In the genomic region with DNA sequence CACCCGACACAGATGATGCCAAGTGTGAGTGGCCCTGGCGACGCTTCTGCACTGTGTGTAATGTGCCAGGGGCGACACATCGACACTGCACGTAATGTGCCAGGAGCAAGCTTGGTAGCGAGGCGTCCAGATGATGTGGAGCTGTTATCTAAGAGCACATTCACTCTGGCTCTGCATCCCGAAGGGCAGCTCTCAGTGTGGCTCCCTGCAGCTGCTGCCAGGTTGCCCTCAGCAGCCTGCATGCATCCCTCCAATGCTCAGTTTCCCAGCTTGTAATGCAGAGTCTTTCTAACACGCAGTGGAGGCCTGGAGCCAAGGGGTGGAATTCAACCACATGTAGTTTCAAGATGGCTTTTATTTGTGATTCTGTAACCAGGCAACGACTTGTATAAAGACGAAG, we compare ENCODE assay signal across 15 mouse cellular contexts. TPM values are rescaled to one million over a fixed set of nuclear protein-coding genes. Genes with fewer than 3 reads are reported as not detected.
A peak's percentile ranks its signal among the peaks of the same experiment; 100 is the strongest.
DNase-seq lines count a peak whose midpoint lies in the region; ATAC-seq lines count a peak whose summit lies in the region.
"Had no signal": no experiment of that assay in that cellular context is flagged by ENCODE, and none has a peak within 500 bp of the region (broad histone marks: within the 10 kb centered on the region; RNA-seq: fewer than 3 reads in every experiment).

No protein-coding gene starts in this region.

- no peaks in the 10 kb centered on the region for H3K36me3 ChIP-seq in embryonic facial prominence, embryonic 14.5 days (ENCODE audit: control insufficient read depth, insufficient read depth, low read length)
- H3K36me3 ChIP-seq in embryonic facial prominence, embryonic 10.5 days (replicated peaks) = no peaks in the 10 kb centered on the region
- H3K36me3 ChIP-seq: heart, embryonic 15.5 days; liver, embryonic 15.5 days had no signal

- no peak overlapping the region for H3K27ac ChIP-seq in embryonic facial prominence, embryonic 14.5 days (replicated peaks; ENCODE audit: low read depth, low read length)
- no peak overlapping the region for H3K27ac ChIP-seq in embryonic facial prominence, embryonic 10.5 days (replicated peaks)
- H3K27ac ChIP-seq: heart, embryonic 15.5 days; liver, embryonic 15.5 days had no signal

- peak; percentile 10; the same call in 1 of the 2 replicates for ATAC-seq in embryonic facial prominence, embryonic 14.5 days (ENCODE audit: low read depth)

- 0 out of 2 replicates have a peak overlapping the region, but pooled peaks have one; percentile 7 for H3K9ac ChIP-seq in embryonic facial prominence, embryonic 14.5 days (ENCODE audit: low read depth, low read length)
- H3K9ac ChIP-seq: heart, embryonic 15.5 days; liver, embryonic 15.5 days had no signal

- intact Hi-C loops in left cerebral cortex, postnatal 10 days (cut with DNase I) = loop anchor here (10.0 kb wide), 1 partner anchor 80 kb away; no protein-coding TSS in a partner anchor

- no peak overlapping the region for H3K4me2 ChIP-seq in embryonic facial prominence, embryonic 14.5 days (ENCODE audit: low read depth, low read length)
- H3K4me2 ChIP-seq: heart, embryonic 15.5 days; liver, embryonic 15.5 days had no signal

- DNase-seq in embryonic facial prominence, embryonic 14.5 days (ENCODE audit: low spot score) = peak; percentile 39
- DNase-seq in embryonic facial prominence, embryonic 10.5 days (ENCODE audit: low spot score) = no peak
- peak; percentile 32 to 63 for DNase-seq in left cerebral cortex, postnatal 10 days (ENCODE audit: extremely low spot score in 1 of 2, low spot score in 2 of 2)
- DNase-seq in left cerebral cortex, adult 9 months (ENCODE audit: low spot score in 2 of 2) = no peak
- DNase-seq in right cerebral cortex, postnatal 10 days (ENCODE audit: low spot score in 2 of 2) = peak; percentile 72 to 76
- DNase-seq in right cerebral cortex, adult 2 months (ENCODE audit: low spot score in 2 of 2) = no peak
- no peak for DNase-seq in kidney, adult 18-20 months
- no peak for DNase-seq in B cell, adult 2 months
- DNase-seq: adrenal gland, postnatal 25 days; cerebellum, adult 18-20 months; gastrocnemius, postnatal 14 days had no signal

- H3K27me3 ChIP-seq in embryonic facial prominence, embryonic 14.5 days (replicated peaks; ENCODE audit: control insufficient read depth, insufficient read depth, low read length) = no peaks in the 10 kb centered on the region
- no peaks in the 10 kb centered on the region for H3K27me3 ChIP-seq in embryonic facial prominence, embryonic 10.5 days (replicated peaks; ENCODE audit: low read depth, poor library complexity, severe bottlenecking)
- H3K27me3 ChIP-seq: liver, embryonic 15.5 days had no signal

- H3K9me3 ChIP-seq in embryonic facial prominence, embryonic 14.5 days (ENCODE audit: control insufficient read depth, low read length) = no peaks in the 10 kb centered on the region
- H3K9me3 ChIP-seq in embryonic facial prominence, embryonic 10.5 days = no peaks in the 10 kb centered on the region
- H3K9me3 ChIP-seq: heart, embryonic 15.5 days; liver, embryonic 15.5 days had no signal

- WGBS in embryonic facial prominence, embryonic 14.5 days = 88% methylated on average over 12 of the region's 12 CpGs
- WGBS in embryonic facial prominence, embryonic 10.5 days = 92% methylated on average over 12 of the region's 12 CpGs

- no peak overlapping the region for H3K4me3 ChIP-seq in embryonic facial prominence, embryonic 14.5 days (ENCODE audit: low read depth, low read length)
- H3K4me3 ChIP-seq in embryonic facial prominence, embryonic 10.5 days = no peak overlapping the region
- H3K4me3 ChIP-seq: erythroblast, embryonic 14.5 days; heart, embryonic 15.5 days; liver, embryonic 15.5 days; myocyte had no signal

- 0 out of 2 replicates have a peak, but pooled peaks cover 2% of the 10 kb centered on the region for H3K4me1 ChIP-seq in embryonic facial prominence, embryonic 14.5 days (ENCODE audit: control insufficient read depth, insufficient read depth, low read length)
- H3K4me1 ChIP-seq in embryonic facial prominence, embryonic 10.5 days = peaks cover 20% of the 10 kb centered on the region
- H3K4me1 ChIP-seq: liver, embryonic 15.5 days had no signal

RNA-seq across cellular contexts. Expression of gene Wasf3, which starts 30.4 kb away (rescaled TPM):
- polyA plus RNA-seq in embryonic facial prominence, embryonic 14.5 days (2014; fragmentation: Nextera tagmentation; extraction: Ambion mirVana) = 1.6 and 1.7 TPM in 2 replicates
- polyA plus RNA-seq in embryonic facial prominence, embryonic 10.5 days (2016; fragmentation: Nextera tagmentation; extraction: Ambion mirVana) = 7.7 and 8.7 TPM in 2 replicates
- total RNA-seq in left cerebral cortex, postnatal 10 days (2021) = 10 to 100 TPM; 72.6 to 78.6 TPM
- polyA plus RNA-seq: erythroblast, embryonic 14.5 days; myocyte had no signal

Comparison
In these comparisons a context has a peak if more than half of its experiments do, and no peak if none do; other contexts are left out.
1. DNase-seq: peak in embryonic facial prominence, embryonic 14.5 days (single experiment), left cerebral cortex, postnatal 10 days (2 of 2) and right cerebral cortex, postnatal 10 days (2 of 2); none in embryonic facial prominence, embryonic 10.5 days (single experiment), left cerebral cortex, adult 9 months (0 of 2), right cerebral cortex, adult 2 months (0 of 2), kidney, adult 18-20 months (single experiment) and B cell, adult 2 months (0 of 2).